Mouse (Mus musculus): ENCODE results near the gene Tars2.
"Not testable (repeated sequence)": the region's sequence is repeated elsewhere in the genome, so short reads cannot be mapped to it uniquely, and the experiment has no call there.

Tars2 gene

GRCm38 (mm10) chr3:95760106-95760505 is at the start of gene Tars2:
Tars2 (minus strand) TSS chr3:95760206.
- no peak for DNase-seq (ENCODE audit: low read depth, low spot score)

GRCm38 (mm10) chr3:95808384-95808783 is 48.4 kb upstream of the Tars2 start:
- no peak for DNase-seq (ENCODE audit: low read depth, low spot score)

GRCm38 (mm10) chr3:95807630-95808029 is 47.6 kb upstream of the Tars2 start:
- DNase-seq (ENCODE audit: low read depth, low spot score): not testable (repeated sequence)

DNA sequence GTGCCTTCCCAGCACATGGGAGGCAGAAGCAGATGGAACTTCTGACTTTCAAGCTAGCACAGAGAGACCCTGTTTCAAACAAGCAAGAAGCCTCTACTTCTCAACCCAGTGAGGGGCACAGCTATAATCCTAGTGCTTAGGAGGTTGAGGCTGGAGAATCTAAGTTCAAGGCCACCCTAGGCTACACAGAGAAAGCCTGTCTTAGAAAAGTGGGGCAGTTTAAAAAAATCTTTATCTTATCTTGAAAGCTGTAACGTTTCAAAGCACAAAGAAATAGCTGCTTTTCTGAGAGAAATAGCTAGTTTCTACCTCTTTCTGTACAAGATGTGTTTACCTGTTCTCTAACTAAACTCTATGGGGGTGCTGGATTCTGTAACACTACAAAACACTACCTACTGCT is 46.7 kb upstream of the Tars2 start:
- DNase-seq (ENCODE audit: low read depth, low spot score): no peak

GRCm38 (mm10) chr3:95803851-95804250 is 43.8 kb upstream of the Tars2 start:
- DNase-seq (ENCODE audit: low read depth, low spot score): no peak

GRCm38 (mm10) chr3:95798756-95799155 is 38.8 kb upstream of the Tars2 start:
- DNase-seq (ENCODE audit: low read depth, low spot score): peak; percentile 42

GRCm38 (mm10) chr3:95794299-95794698 is 34.3 kb upstream of the Tars2 start:
- DNase-seq (ENCODE audit: low read depth, low spot score): no peak

- no peak for DNase-seq (ENCODE audit: low read depth, low spot score)
Measured at GRCm38 (mm10) chr3:95793662-95794061, 33.7 kb upstream of the Tars2 start.

- DNase-seq (ENCODE audit: low read depth, low spot score): no peak
Measured at GRCm38 (mm10) chr3:95785501-95785900, 25.5 kb upstream of the Tars2 start.

GRCm38 (mm10) chr3:95771985-95772384 is 12.0 kb upstream of the Tars2 start:
- DNase-seq (ENCODE audit: low read depth, low spot score): no peak

GRCm38 (mm10) chr3:95765534-95765933 is 5.5 kb upstream of the Tars2 start:
- no peak for DNase-seq (ENCODE audit: low read depth, low spot score)

DNA sequence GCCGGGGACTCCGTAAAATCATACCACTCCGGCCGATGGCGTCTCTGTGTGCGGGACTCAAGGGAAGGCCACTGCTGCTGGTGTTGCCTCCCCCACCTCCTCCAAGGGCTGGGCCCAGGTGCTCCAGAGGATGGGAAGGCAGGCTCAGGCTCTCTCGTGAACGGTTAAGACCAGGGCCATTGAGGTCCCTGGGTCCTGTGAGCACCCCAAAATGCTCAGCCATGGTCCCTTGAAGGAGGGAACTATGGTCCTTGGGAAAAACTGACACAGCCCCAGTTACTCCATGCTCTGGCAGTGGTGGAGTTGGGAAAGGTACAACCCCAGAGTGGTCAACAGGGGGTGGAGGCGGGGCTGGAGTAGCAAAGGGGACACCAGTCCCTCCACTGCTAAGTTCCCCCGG is 3.8 kb upstream of the Tars2 start:
- DNase-seq (ENCODE audit: low read depth, low spot score): no peak

GRCm38 (mm10) chr3:95762961-95763360 is 3.0 kb upstream of the Tars2 start:
- no peak for DNase-seq (ENCODE audit: low read depth, low spot score)

DNA sequence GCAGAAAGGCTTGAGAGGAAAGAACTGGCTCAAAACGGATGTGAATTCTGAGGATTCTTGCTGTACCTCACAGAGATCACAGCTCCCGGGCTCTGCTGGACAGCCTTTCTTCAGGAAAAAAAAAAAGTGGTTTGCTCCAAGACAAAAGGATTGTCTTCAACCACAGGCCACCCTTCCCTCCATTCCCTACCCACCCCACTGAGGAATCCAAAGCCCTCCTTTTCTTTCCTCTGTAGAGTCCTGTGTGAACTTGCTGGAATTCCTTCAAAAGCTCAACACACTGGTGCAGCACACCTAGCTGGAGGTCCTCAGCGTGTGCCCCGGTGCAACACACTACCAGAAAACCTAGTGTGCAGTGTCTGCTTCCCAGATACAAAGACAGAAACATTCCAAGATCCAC is 1.8 kb upstream of the Tars2 start:
- DNase-seq (ENCODE audit: low read depth, low spot score): no peak

DNA sequence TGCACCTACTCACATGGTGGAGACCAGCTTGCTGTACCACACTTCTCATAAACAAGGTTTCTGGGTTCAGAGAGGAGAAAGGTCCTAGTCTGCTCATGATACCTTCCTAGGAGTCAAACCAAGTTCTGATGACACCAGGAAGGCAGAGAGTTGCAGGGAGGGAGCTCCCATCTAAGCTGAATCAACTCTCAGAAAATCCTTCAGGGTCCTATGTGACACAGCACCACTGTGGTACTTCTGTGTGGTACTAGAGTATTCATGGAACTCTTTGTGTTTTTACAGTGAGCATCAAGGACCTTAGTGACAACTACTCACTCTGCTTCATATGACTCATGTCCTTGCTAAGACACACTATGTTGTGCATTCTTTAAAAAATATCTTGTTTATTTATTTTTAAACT is 650 bp upstream of the Tars2 start:
- DNase-seq (ENCODE audit: low read depth, low spot score): no peak

- no peak for DNase-seq (ENCODE audit: low read depth, low spot score)
Measured at GRCm38 (mm10) chr3:95758467-95759218, 1.4 kb downstream of the Tars2 start.

GRCm38 (mm10) chr3:95756808-95757207 is 3.2 kb downstream of the Tars2 start:
- DNase-seq (ENCODE audit: low read depth, low spot score): no peak

- DNase-seq (ENCODE audit: low read depth, low spot score): peak; percentile 95
Measured at GRCm38 (mm10) chr3:95754345-95755206, 5.4 kb downstream of the Tars2 start.

- no peak for DNase-seq (ENCODE audit: low read depth, low spot score)
Measured at GRCm38 (mm10) chr3:95752935-95753334, 7.1 kb downstream of the Tars2 start.

- no peak for DNase-seq (ENCODE audit: low read depth, low spot score)
Measured at GRCm38 (mm10) chr3:95740406-95740805, 19.6 kb downstream of the Tars2 start.

GRCm38 (mm10) chr3:95739353-95740104 is 20.5 kb downstream of the Tars2 start, which contains the start of gene Ecm1:
Ecm1 (minus strand) TSS chr3:95739569.
- DNase-seq (ENCODE audit: low read depth, low spot score): peak; percentile 32

GRCm38 (mm10) chr3:95735071-95735670 is 24.8 kb downstream of the Tars2 start:
- no peak for DNase-seq (ENCODE audit: low read depth, low spot score)
